Mouse (Mus musculus) bone marrow macrophage, adult 2 months (primary cell): ENCODE data around the gene Slc38a3.

Experiments
- CTCF ChIP-seq: IDR thresholded peaks from 2 replicates; pipeline ENCODE4 v1.5.1; 2012; ENCODE audit warnings: low read depth, mild to moderate bottlenecking, low read length, moderate library complexity
- POLR2A ChIP-seq: IDR thresholded peaks from 2 replicates; pipeline ENCODE4 v1.6.1; 2012; ENCODE audit warnings: mild to moderate bottlenecking, low read depth, low read length, borderline replicate concordance

- no peak for TF ChIP-seq POLR2A
- no peak for TF ChIP-seq CTCF
Observed at GRCm38 (mm10) chr9:107629411-107629730, 40.0 kb downstream of the Slc38a3 start.
